Mouse (Mus musculus) brain, embryonic 14.5 days (tissue): ENCODE data around the gene Wdfy2.

Experiments
- CTCF ChIP-seq: fragments of 200-500 bp; IDR thresholded peaks from 2 replicates; pipeline ENCODE4 v1.5.1; 2012; ENCODE audit warnings: inconsistent platforms, mild to moderate bottlenecking, moderate library complexity, borderline replicate concordance; ENCODE audit not compliant: insufficient read depth, insufficient read length; ENCODE audit errors: extremely low read depth
- POLR2A ChIP-seq: fragments of 200-500 bp; IDR thresholded peaks from 2 replicates; pipeline ENCODE4 v1.6.1; 2012; ENCODE audit warnings: mild to moderate bottlenecking, inconsistent platforms, borderline replicate concordance; ENCODE audit not compliant: poor library complexity, insufficient read depth, insufficient read length, severe bottlenecking; ENCODE audit errors: extremely low read depth

DNA sequence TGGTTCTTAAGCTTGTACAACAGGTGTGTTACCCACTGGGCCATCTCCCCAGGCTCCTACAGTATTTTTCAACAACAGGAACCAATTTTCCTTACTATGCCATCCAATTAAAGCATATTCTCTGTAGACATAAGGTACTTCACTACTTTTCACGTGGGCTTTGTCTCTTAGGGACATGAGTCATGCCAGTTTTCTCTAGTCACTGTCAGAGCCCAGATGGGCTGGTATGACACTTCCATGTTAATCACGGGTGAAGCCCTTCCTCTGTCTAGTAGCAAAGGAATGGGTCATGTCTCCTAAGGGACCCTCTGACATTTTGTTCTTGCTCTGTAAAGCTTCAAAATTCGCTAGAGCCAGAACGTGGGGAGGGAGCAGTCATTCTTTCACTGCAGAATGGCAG, 73.4 kb downstream of the Wdfy2 start:
- TF ChIP-seq CTCF (no peak), POLR2A (no peak)
